Mouse (Mus musculus): ENCODE measurements around the gene Tomm20. TPM values are rescaled to one million over a fixed set of nuclear protein-coding genes. Genes with fewer than 3 reads are reported as not detected.
A peak's percentile ranks its signal among the peaks of the same experiment; 100 is the strongest.
"Not testable (repeated sequence)": the region's sequence is repeated elsewhere in the genome, so short reads cannot be mapped to it uniquely, and the experiment has no call there.

The Tomm20 gene
- polyA plus RNA-seq, 1 experiment, result 327 TPM

GRCm38 (mm10) chr8:126917179-126917905 is 28.3 kb downstream of the Tomm20 start:
- Histone ChIP-seq H3ac (ENCODE audit: control insufficient read depth, insufficient read length) (no peak overlapping the region), H3K4me2 (ENCODE audit: low read depth) (no peak overlapping the region), H3K79me2 (ENCODE audit: control insufficient read depth, insufficient read depth) (no peaks in the 10 kb centered on the region), H3K36me3 (ENCODE audit: control insufficient read depth, insufficient read depth) (no peaks in the 10 kb centered on the region), H3K4me3 (no peak overlapping the region), H3K27me3 (ENCODE audit: control insufficient read depth, insufficient read depth, insufficient read length) (no peaks in the 10 kb centered on the region)
- TF ChIP-seq POLR2AphosphoS2 (IDR thresholded peaks at IDR 0.05; ENCODE audit: insufficient read length, low read depth) (no peak), TCF12 (IDR thresholded peaks at IDR 0.05; ENCODE audit: insufficient read depth, poor library complexity, severe bottlenecking) (no peak), REST (IDR thresholded peaks at IDR 0.05; ENCODE audit: insufficient read depth, insufficient read length) (no peak), USF1 (IDR thresholded peaks at IDR 0.05; ENCODE audit: low read depth) (no peak), MAX (IDR thresholded peaks at IDR 0.05; ENCODE audit: low read depth) (no peak), MYOD1 (IDR thresholded peaks at IDR 0.05; ENCODE audit: control insufficient read depth in 1 of 3, insufficient read length in 2 of 3, low read depth in 2 of 3) (peak in 2 of 3 experiments; percentile 57 to 58), CEBPB (IDR thresholded peaks at IDR 0.05; ENCODE audit: insufficient read depth, poor library complexity, severe bottlenecking) (no peak), SRF (IDR thresholded peaks at IDR 0.05; ENCODE audit: control insufficient read depth, insufficient read length, low read depth) (no peak), POLR2A (IDR thresholded peaks at IDR 0.05; ENCODE audit: insufficient read length, low read depth) (no peak), TCF3 (IDR thresholded peaks at IDR 0.05; ENCODE audit: insufficient read length, low read depth) (no peak), E2F4 (IDR thresholded peaks at IDR 0.05; ENCODE audit: insufficient read depth) (no peak), MYOG (IDR thresholded peaks at IDR 0.05; ENCODE audit: control insufficient read depth in 1 of 3, insufficient read depth in 1 of 3, insufficient read length in 2 of 3, low read depth in 2 of 3) (peak in 2 of 3 experiments; percentile 31 to 52)

GRCm38 (mm10) chr8:126916611-126917010 is 29.0 kb downstream of the Tomm20 start:
- Histone ChIP-seq H3K36me3 (ENCODE audit: control insufficient read depth, insufficient read depth) (no peaks in the 10 kb centered on the region), H3K4me3 (no peak overlapping the region), H3K79me2 (ENCODE audit: control insufficient read depth, insufficient read depth) (no peaks in the 10 kb centered on the region), H3K4me2 (ENCODE audit: low read depth) (no peak overlapping the region), H3ac (ENCODE audit: control insufficient read depth, insufficient read length) (no peak overlapping the region), H3K27me3 (ENCODE audit: control insufficient read depth, insufficient read depth, insufficient read length) (no peaks in the 10 kb centered on the region)
- no peak for TF ChIP-seq REST (IDR thresholded peaks at IDR 0.05; ENCODE audit: insufficient read depth, insufficient read length)
- no peak for TF ChIP-seq TCF12 (IDR thresholded peaks at IDR 0.05; ENCODE audit: insufficient read depth, poor library complexity, severe bottlenecking)
- no peak for TF ChIP-seq TCF3 (IDR thresholded peaks at IDR 0.05; ENCODE audit: insufficient read length, low read depth)
- no peak for TF ChIP-seq POLR2AphosphoS2 (IDR thresholded peaks at IDR 0.05; ENCODE audit: insufficient read length, low read depth)
- TF ChIP-seq USF1 (IDR thresholded peaks at IDR 0.05; ENCODE audit: low read depth), result no peak
- no peak for TF ChIP-seq E2F4 (IDR thresholded peaks at IDR 0.05; ENCODE audit: insufficient read depth)
- TF ChIP-seq MAX (IDR thresholded peaks at IDR 0.05; ENCODE audit: low read depth), result no peak

DNA sequence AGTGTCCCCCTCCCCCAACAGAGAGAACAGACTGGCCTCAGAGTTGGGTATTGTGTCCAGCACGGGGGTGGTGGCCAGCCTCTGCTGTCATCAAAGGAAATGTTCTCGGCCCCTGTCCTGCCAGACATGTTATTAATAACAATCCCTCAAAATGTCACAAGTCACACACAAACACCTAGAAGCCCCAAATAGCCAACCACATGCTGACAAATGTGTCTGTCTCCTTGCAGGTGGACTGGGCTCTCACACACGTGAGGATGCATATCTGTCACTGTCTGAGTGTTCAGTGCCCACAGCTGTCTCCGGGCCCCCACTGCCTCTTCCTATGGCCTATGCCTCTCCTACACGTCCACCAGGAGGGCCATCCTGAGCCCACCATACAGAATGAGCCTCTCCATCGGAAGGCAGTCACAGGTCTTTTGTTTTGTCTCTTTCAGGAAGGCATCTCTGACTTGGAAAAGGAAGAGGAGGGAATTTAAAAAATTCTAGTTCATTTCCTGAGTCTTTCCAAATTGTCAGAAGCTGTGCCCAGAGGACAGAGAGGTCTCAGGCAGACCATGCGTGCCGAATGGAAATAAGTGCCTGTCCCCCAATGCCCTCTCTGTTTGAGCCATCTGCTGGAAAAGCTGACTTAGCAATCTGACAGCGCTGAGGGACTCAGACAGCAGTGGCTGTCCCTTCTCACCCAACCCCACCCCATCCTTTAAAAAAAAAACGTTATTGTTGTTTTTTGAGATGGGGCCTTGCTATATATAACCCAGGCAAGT is 30.9 kb downstream of the Tomm20 start:
- Histone ChIP-seq H3ac (ENCODE audit: control insufficient read depth, insufficient read length) (no peak overlapping the region), H3K4me3 (no peak overlapping the region), H3K79me2 (ENCODE audit: control insufficient read depth, insufficient read depth) (no peaks in the 10 kb centered on the region), H3K27me3 (ENCODE audit: control insufficient read depth, insufficient read depth, insufficient read length) (no peaks in the 10 kb centered on the region), H3K36me3 (ENCODE audit: control insufficient read depth, insufficient read depth) (no peaks in the 10 kb centered on the region), H3K4me2 (ENCODE audit: low read depth) (no peak overlapping the region)
- no peak for TF ChIP-seq POLR2AphosphoS2 (IDR thresholded peaks at IDR 0.05; ENCODE audit: insufficient read length, low read depth)
- TF ChIP-seq MYOD1 (IDR thresholded peaks at IDR 0.05; ENCODE audit: control insufficient read depth in 1 of 3, insufficient read length in 2 of 3, low read depth in 2 of 3), result peak in 1 of 3 experiments; percentile 80
- TF ChIP-seq MYOG (IDR thresholded peaks at IDR 0.05; ENCODE audit: control insufficient read depth in 1 of 3, insufficient read depth in 1 of 3, insufficient read length in 2 of 3, low read depth in 2 of 3), result peak in 1 of 3 experiments; percentile 60

- H3ac ChIP-seq (ENCODE audit: control insufficient read depth, insufficient read length); H3K36me3 ChIP-seq (ENCODE audit: control insufficient read depth, insufficient read depth); H3K4me3 ChIP-seq; H3K27me3 ChIP-seq (ENCODE audit: control insufficient read depth, insufficient read depth, insufficient read length); H3K79me2 ChIP-seq (ENCODE audit: control insufficient read depth, insufficient read depth); H3K4me2 ChIP-seq (ENCODE audit: low read depth): not testable (repeated sequence)
Observed at GRCm38 (mm10) chr8:126914107-126914490, 31.5 kb downstream of the Tomm20 start.

GRCm38 (mm10) chr8:126913241-126914106 is 32.2 kb downstream of the Tomm20 start:
- no peak overlapping the region for H3K4me3 ChIP-seq
- TF ChIP-seq MYOG (IDR thresholded peaks at IDR 0.05; ENCODE audit: control insufficient read depth in 1 of 3, insufficient read depth in 1 of 3, insufficient read length in 2 of 3, low read depth in 2 of 3) (peak in 1 of 3 experiments; percentile 52), USF1 (IDR thresholded peaks at IDR 0.05; ENCODE audit: low read depth) (no peak), MYOD1 (IDR thresholded peaks at IDR 0.05; ENCODE audit: control insufficient read depth in 1 of 3, insufficient read length in 2 of 3, low read depth in 2 of 3) (peak in 2 of 3 experiments; percentile 15 to 51)
- H3K4me2 ChIP-seq (ENCODE audit: low read depth), result no peak overlapping the region
- H3K27me3 ChIP-seq (ENCODE audit: control insufficient read depth, insufficient read depth, insufficient read length), result no peaks in the 10 kb centered on the region
- H3ac ChIP-seq (ENCODE audit: control insufficient read depth, insufficient read length), result no peak overlapping the region
- H3K79me2 ChIP-seq (ENCODE audit: control insufficient read depth, insufficient read depth), result no peaks in the 10 kb centered on the region
- H3K36me3 ChIP-seq (ENCODE audit: control insufficient read depth, insufficient read depth), result no peaks in the 10 kb centered on the region

Measured in myocyte (in vitro differentiated cells).